Mouse (Mus musculus) hindbrain, embryonic 15.5 days (tissue): ENCODE results near the gene Anapc10. TPM values are rescaled to one million over a fixed set of nuclear protein-coding genes. Genes with fewer than 3 reads are reported as not detected.

Experiments
- polyA plus RNA-seq: library from polyadenylated mRNA; unstranded; fragments of >200 nt; fragmentation: Nextera tagmentation; extraction: Ambion mirVana; gene quantifications from 2 replicates; pipeline ENCODE4 v1.2.1, GENCODE M21; 2015

The Anapc10 gene
- polyA plus RNA-seq, 1 experiment from 2014 or later: 31.2 TPM

Other genes starting within 250 kb of the Anapc10 start
- gene Otud4, start 72.2 kb upstream of the Anapc10 start, polyA plus RNA-seq: 9.7 and 11.4 TPM in 2 replicates
- gene Abce1, start 80 bp upstream of the Anapc10 start, polyA plus RNA-seq: 80.6 and 81.2 TPM in 2 replicates